Mouse (Mus musculus): ENCODE results near the gene Fev.

DNA sequence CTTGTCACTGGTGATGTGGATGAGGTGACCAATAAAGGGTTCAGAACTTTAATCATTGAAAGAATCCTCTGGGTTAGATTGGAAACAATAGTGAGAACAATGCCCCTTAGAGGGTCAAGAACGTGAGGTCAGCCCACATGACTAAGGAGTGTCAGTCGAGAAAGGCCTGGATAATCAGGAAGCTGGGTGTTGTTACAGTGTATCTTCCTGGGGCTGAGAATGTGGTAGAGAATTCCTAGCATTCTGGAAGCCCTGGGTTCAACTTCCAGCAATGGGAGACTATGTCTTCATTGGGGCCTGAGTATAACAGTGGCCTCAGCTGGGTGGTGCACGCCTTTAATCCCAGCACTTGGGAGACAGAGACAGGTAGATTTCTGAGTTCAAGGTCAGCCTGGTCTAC lies 8.0 kb downstream of the Fev start:
- no peak for TF ChIP-seq CTCF (IDR thresholded peaks at IDR 0.05; ENCODE audit: borderline replicate concordance, extremely low read depth, insufficient read depth, insufficient read length)
- TF ChIP-seq POLR2A (IDR thresholded peaks at IDR 0.05; ENCODE audit: borderline replicate concordance, extremely low read depth, insufficient read depth, insufficient read length, poor library complexity, severe bottlenecking): no peak
